Mouse (Mus musculus): ENCODE measurements around the gene Ttc25. TPM values are rescaled to one million over a fixed set of nuclear protein-coding genes. Genes with fewer than 3 reads are reported as not detected.
A peak's percentile ranks its signal among the peaks of the same experiment; 100 is the strongest.

Gene Ttc25
- polyA plus RNA-seq, 1 experiment from 2014 or later = 0.14 TPM

DNA sequence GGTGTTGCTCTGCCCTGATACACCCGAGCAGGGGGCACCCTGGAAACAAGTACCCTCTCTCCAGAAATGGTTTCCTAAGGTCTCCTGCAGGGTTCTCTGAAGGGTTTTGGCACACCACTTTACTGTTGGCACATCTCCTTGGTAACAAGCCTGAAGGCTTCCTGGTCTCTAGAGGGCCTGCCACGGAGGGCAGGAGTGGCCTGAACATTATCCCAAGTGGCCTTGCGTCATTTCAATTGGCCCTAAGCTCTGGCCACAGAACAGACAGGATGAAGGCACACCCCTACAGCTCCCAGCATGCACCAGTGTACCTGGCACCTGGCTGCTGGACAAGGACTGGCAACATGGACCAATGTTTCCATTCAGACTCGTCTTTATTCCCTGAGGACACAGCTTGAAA is 7.4 kb downstream of the Ttc25 start:
- H3K4me2 ChIP-seq = no peak overlapping the region
- ATAC-seq (ENCODE audit: insufficient read depth) = no peak

DNA sequence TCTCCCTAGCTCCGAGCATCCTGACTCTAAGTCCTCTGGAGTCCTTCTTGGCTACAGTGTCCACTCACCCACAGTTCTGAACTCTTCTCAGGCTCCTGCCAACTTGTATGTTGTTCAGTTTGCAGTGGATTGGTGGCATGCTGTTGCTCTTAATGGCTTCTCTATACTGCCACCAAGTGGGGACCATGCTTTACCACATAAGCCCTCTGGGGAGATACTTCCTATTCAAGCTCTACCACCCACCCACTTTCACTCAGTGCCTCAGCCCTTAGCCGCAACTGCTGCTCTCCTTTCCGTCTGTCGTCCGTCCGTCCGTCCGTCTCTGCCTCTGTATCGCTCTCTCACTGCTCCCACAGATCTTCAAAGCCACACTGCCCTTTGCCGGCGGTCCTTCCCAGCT is 10.2 kb downstream of the Ttc25 start:
- H3K27ac ChIP-seq (replicated peaks) = no peak overlapping the region
- H3K9ac ChIP-seq = no peak overlapping the region
- no peaks in the 10 kb centered on the region for H3K36me3 ChIP-seq (replicated peaks)
- H3K4me2 ChIP-seq = peak overlapping the region; percentile 43; the same call in 1 of the 2 replicates
- no peak overlapping the region for H3K4me3 ChIP-seq (replicated peaks)
- ATAC-seq (ENCODE audit: insufficient read depth) = 0 out of 2 replicates have a peak, but pooled peaks have one; percentile 42
- H3K9me3 ChIP-seq (replicated peaks) = no peaks in the 10 kb centered on the region
- 8% methylated on average over 11 of the region's 11 CpGs for WGBS (ENCODE audit: insufficient replicate concordance)
- no peaks in the 10 kb centered on the region for H3K27me3 ChIP-seq
- H3K4me1 ChIP-seq (replicated peaks) = peaks cover 7% of the 10 kb centered on the region; the same call in 1 of the 2 replicates

More for the DNA sequence above, 7.4 kb downstream of the Ttc25 start:
- Histone ChIP-seq H3K9me3 (replicated peaks) (no peaks in the 10 kb centered on the region), H3K4me3 (replicated peaks) (no peak overlapping the region), H3K36me3 (replicated peaks) (no peaks in the 10 kb centered on the region), H3K27ac (replicated peaks) (no peak overlapping the region), H3K9ac (no peak overlapping the region), H3K27me3 (no peaks in the 10 kb centered on the region), H3K4me1 (replicated peaks) (peaks cover 7% of the 10 kb centered on the region; the same call in 1 of the 2 replicates)
- 65% methylated on average over 4 of the region's 4 CpGs for WGBS (ENCODE audit: insufficient replicate concordance)

- no peaks in the 10 kb centered on the region for H3K9me3 ChIP-seq (replicated peaks)
- H3K9ac ChIP-seq = no peak overlapping the region
- ATAC-seq (ENCODE audit: insufficient read depth) = no peak
- peaks cover 7% of the 10 kb centered on the region; the same call in 1 of the 2 replicates for H3K4me1 ChIP-seq (replicated peaks)
- H3K4me2 ChIP-seq = no peak overlapping the region
- WGBS (ENCODE audit: insufficient replicate concordance) = 57% methylated on average over 3 of the region's 3 CpGs
- H3K27me3 ChIP-seq = no peaks in the 10 kb centered on the region
- H3K4me3 ChIP-seq (replicated peaks) = no peak overlapping the region
- H3K36me3 ChIP-seq (replicated peaks) = no peaks in the 10 kb centered on the region
- no peak overlapping the region for H3K27ac ChIP-seq (replicated peaks)
Measured at GRCm38 (mm10) chr11:100557563-100557962, 12.2 kb downstream of the Ttc25 start.

GRCm38 (mm10) chr11:100559476-100559875 is 14.1 kb downstream of the Ttc25 start:
- H3K4me2 ChIP-seq = no peak overlapping the region
- peaks cover 7% of the 10 kb centered on the region; the same call in 1 of the 2 replicates for H3K4me1 ChIP-seq (replicated peaks)
- no peak overlapping the region for H3K4me3 ChIP-seq (replicated peaks)
- ATAC-seq (ENCODE audit: insufficient read depth) = no peak
- H3K27me3 ChIP-seq = no peaks in the 10 kb centered on the region
- H3K27ac ChIP-seq (replicated peaks) = no peak overlapping the region
- no peak overlapping the region for H3K9ac ChIP-seq
- 54% methylated on average over 7 of the region's 7 CpGs for WGBS (ENCODE audit: insufficient replicate concordance)
- no peaks in the 10 kb centered on the region for H3K36me3 ChIP-seq (replicated peaks)
- H3K9me3 ChIP-seq (replicated peaks) = no peaks in the 10 kb centered on the region

DNA sequence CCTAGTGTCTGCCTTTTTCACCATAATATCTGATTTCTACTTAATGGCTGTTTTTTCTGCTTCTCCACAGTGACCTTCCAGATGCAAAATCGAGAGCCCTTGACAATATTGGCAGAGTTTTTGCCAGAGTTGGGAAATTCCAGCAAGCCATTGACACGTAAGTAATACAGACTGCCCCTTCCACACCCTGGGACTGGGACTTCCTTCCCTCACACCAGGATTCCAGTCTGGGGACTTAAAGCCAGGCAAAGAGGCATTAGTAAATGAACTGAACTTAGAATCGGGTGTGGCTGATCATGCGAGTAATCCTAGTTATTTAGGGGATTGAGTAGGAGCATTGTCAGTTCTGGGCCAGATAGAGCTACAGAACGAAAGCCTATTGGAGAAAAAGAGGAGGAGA is 16.3 kb downstream of the Ttc25 start:
- H3K9me3 ChIP-seq (replicated peaks) = no peaks in the 10 kb centered on the region
- H3K27ac ChIP-seq (replicated peaks) = no peak overlapping the region
- no peak overlapping the region for H3K4me2 ChIP-seq
- H3K4me1 ChIP-seq (replicated peaks) = no peaks in the 10 kb centered on the region
- H3K9ac ChIP-seq = no peak overlapping the region
- WGBS (ENCODE audit: insufficient replicate concordance) = 57% methylated on average over 5 of the region's 5 CpGs
- H3K4me3 ChIP-seq (replicated peaks) = no peak overlapping the region
- no peaks in the 10 kb centered on the region for H3K27me3 ChIP-seq
- no peaks in the 10 kb centered on the region for H3K36me3 ChIP-seq (replicated peaks)
- no peak for ATAC-seq (ENCODE audit: insufficient read depth)

GRCm38 (mm10) chr11:100564297-100564696 is 18.9 kb downstream of the Ttc25 start:
- H3K4me2 ChIP-seq = no peak overlapping the region
- H3K36me3 ChIP-seq (replicated peaks) = no peaks in the 10 kb centered on the region
- no peaks in the 10 kb centered on the region for H3K4me1 ChIP-seq (replicated peaks)
- no peaks in the 10 kb centered on the region for H3K27me3 ChIP-seq
- H3K9ac ChIP-seq = no peak overlapping the region
- no peak overlapping the region for H3K27ac ChIP-seq (replicated peaks)
- 75% methylated on average over 15 of the region's 15 CpGs for WGBS (ENCODE audit: insufficient replicate concordance)
- no peaks in the 10 kb centered on the region for H3K9me3 ChIP-seq (replicated peaks)
- no peak overlapping the region for H3K4me3 ChIP-seq (replicated peaks)
- no peak for ATAC-seq (ENCODE audit: insufficient read depth)

GRCm38 (mm10) chr11:100564703-100565102 is 19.3 kb downstream of the Ttc25 start:
- H3K4me1 ChIP-seq (replicated peaks) = no peaks in the 10 kb centered on the region
- H3K27me3 ChIP-seq = no peaks in the 10 kb centered on the region
- H3K36me3 ChIP-seq (replicated peaks) = no peaks in the 10 kb centered on the region
- no peak for ATAC-seq (ENCODE audit: insufficient read depth)
- no peaks in the 10 kb centered on the region for H3K9me3 ChIP-seq (replicated peaks)
- H3K27ac ChIP-seq (replicated peaks) = no peak overlapping the region
- no peak overlapping the region for H3K4me3 ChIP-seq (replicated peaks)
- no peak overlapping the region for H3K4me2 ChIP-seq
- no peak overlapping the region for H3K9ac ChIP-seq
- WGBS (ENCODE audit: insufficient replicate concordance) = 40% methylated on average over 6 of the region's 6 CpGs

GRCm38 (mm10) chr11:100567229-100567628 is 21.8 kb downstream of the Ttc25 start:
- Histone ChIP-seq H3K27ac (replicated peaks) (no peak overlapping the region), H3K4me2 (no peak overlapping the region), H3K36me3 (replicated peaks) (no peaks in the 10 kb centered on the region), H3K9me3 (replicated peaks) (no peaks in the 10 kb centered on the region), H3K27me3 (peaks cover 16% of the 10 kb centered on the region), H3K4me1 (replicated peaks) (peaks cover 9% of the 10 kb centered on the region), H3K9ac (no peak overlapping the region), H3K4me3 (replicated peaks) (no peak overlapping the region)
- ATAC-seq (ENCODE audit: insufficient read depth) = no peak
- 26% methylated on average over 5 of the region's 5 CpGs for WGBS (ENCODE audit: insufficient replicate concordance)

- H3K27ac ChIP-seq (replicated peaks) = no peak overlapping the region
- no peak overlapping the region for H3K4me3 ChIP-seq (replicated peaks)
- H3K27me3 ChIP-seq = peaks cover 16% of the 10 kb centered on the region
- no peaks in the 10 kb centered on the region for H3K36me3 ChIP-seq (replicated peaks)
- no peak for ATAC-seq (ENCODE audit: insufficient read depth)
- 41% methylated on average over 9 of the region's 9 CpGs for WGBS (ENCODE audit: insufficient replicate concordance)
- H3K4me2 ChIP-seq = no peak overlapping the region
- peaks cover 9% of the 10 kb centered on the region for H3K4me1 ChIP-seq (replicated peaks)
- no peak overlapping the region for H3K9ac ChIP-seq
- no peaks in the 10 kb centered on the region for H3K9me3 ChIP-seq (replicated peaks)
Measured at GRCm38 (mm10) chr11:100567815-100568245, 22.4 kb downstream of the Ttc25 start.

- Histone ChIP-seq H3K4me1 (replicated peaks) (peaks cover 9% of the 10 kb centered on the region), H3K9ac (no peak overlapping the region), H3K4me2 (no peak overlapping the region), H3K36me3 (replicated peaks) (no peaks in the 10 kb centered on the region), H3K27me3 (peaks cover 16% of the 10 kb centered on the region), H3K27ac (replicated peaks) (no peak overlapping the region), H3K9me3 (replicated peaks) (no peaks in the 10 kb centered on the region), H3K4me3 (replicated peaks) (no peak overlapping the region)
- WGBS (ENCODE audit: insufficient replicate concordance) = 77% methylated on average over 8 of the region's 8 CpGs
- no peak for ATAC-seq (ENCODE audit: insufficient read depth)
Measured at GRCm38 (mm10) chr11:100568692-100569091, 23.3 kb downstream of the Ttc25 start.

DNA sequence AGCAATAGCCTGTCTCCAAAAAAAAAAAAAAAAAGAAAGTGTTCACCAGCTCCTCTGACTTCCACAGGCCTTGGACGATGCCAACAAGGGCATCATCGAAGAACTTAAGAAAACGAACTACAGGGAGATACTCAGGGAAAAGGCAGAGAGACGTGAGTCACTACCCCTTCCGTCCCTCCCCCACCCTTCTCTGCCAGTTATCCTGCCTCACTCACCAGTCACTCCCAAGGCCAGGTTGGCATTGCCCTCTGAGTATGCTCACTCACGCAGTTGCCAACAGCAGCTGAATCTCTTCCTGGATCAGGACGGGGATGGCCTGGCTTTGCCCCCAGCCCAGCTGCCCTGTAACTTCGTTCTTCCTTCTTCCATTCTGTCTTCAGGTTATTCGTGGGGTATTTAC is 24.4 kb downstream of the Ttc25 start:
- Histone ChIP-seq H3K27ac (replicated peaks) (no peak overlapping the region), H3K9ac (no peak overlapping the region), H3K4me3 (replicated peaks) (no peak overlapping the region), H3K27me3 (peaks cover 16% of the 10 kb centered on the region), H3K9me3 (replicated peaks) (no peaks in the 10 kb centered on the region), H3K4me2 (no peak overlapping the region), H3K36me3 (replicated peaks) (no peaks in the 10 kb centered on the region), H3K4me1 (replicated peaks) (peaks cover 16% of the 10 kb centered on the region)
- no peak for ATAC-seq (ENCODE audit: insufficient read depth)
- 47% methylated on average over 9 of the region's 9 CpGs for WGBS (ENCODE audit: insufficient replicate concordance)

Data from liver, embryonic 15.5 days (tissue).